Mouse (Mus musculus) hindbrain, embryonic 15.5 days (tissue): Measurements from ENCODE around the gene Dis3l2. TPM values are rescaled to one million over a fixed set of nuclear protein-coding genes. Genes with fewer than 3 reads are reported as not detected.

Source experiments
- ATAC-seq: fragments of 200-750 bp; cut with Nextera tagmentation; 2 replicates; pipeline ENCODE4 v1.8.0; 2017; ENCODE audit warnings: low read depth, moderate number of reproducible peaks, moderate TSS enrichment; ENCODE audit not compliant: low FRiP score
- H3K27ac ChIP-seq: fragments of 300-500 bp; sonication (generic); replicated peaks from 2 replicates; pipeline ENCODE4 v1.5.1; 2015; ENCODE audit warnings: mild to moderate bottlenecking, inconsistent platforms
- H3K27me3 ChIP-seq: fragments of 300-500 bp; sonication (generic); 2 replicates; pipeline ENCODE4 v1.6.1; 2015; ENCODE audit warnings: control low read depth, inconsistent platforms
- H3K36me3 ChIP-seq: fragments of 300-500 bp; sonication (generic); 2 replicates; pipeline ENCODE4 v1.6.1; 2015; ENCODE audit warnings: control low read depth, inconsistent platforms
- H3K4me1 ChIP-seq: fragments of 300-500 bp; sonication (generic); replicated peaks from 2 replicates; pipeline ENCODE4 v1.6.1; 2015; ENCODE audit warnings: control low read depth, inconsistent platforms
- H3K4me2 ChIP-seq: fragments of 300-500 bp; sonication (generic); 2 replicates; pipeline ENCODE4 v1.6.1; 2015; ENCODE audit warnings: moderate library complexity, mild to moderate bottlenecking, inconsistent platforms
- H3K4me3 ChIP-seq: fragments of 300-500 bp; sonication (generic); 2 replicates; pipeline ENCODE4 v1.5.1; 2015; ENCODE audit warnings: mild to moderate bottlenecking, inconsistent platforms
- H3K9ac ChIP-seq: fragments of 300-500 bp; sonication (generic); 2 replicates; pipeline ENCODE4 v1.6.1; 2015; ENCODE audit warnings: inconsistent platforms
- H3K9me3 ChIP-seq: fragments of 300-500 bp; sonication (generic); 2 replicates; pipeline ENCODE4 v1.6.1; 2016; ENCODE audit warnings: control low read depth, inconsistent platforms
- WGBS: fragments of 180-500 bp; shearing (Covaris S2); methylation state at CpG from one replicate; pipeline ENCODE4 v1.1.7; 2015; 5-methylcytosine and 5-hydroxymethylcytosine counted together
- polyA plus RNA-seq: library from polyadenylated mRNA; unstranded; fragments of >200 nt; fragmentation: Nextera tagmentation; extraction: Ambion mirVana; gene quantifications from 2 replicates; pipeline ENCODE4 v1.2.1, GENCODE M21; 2015

Dis3l2 gene
- polyA plus RNA-seq, 1 experiment from 2014 or later, result 38.1 TPM

- no peaks in the 10 kb centered on the region for H3K4me1 ChIP-seq
- WGBS, result 14% methylated on average over 30 of the region's 30 CpGs
- H3K36me3 ChIP-seq, result no peaks in the 10 kb centered on the region
- H3K27ac ChIP-seq, result no peak overlapping the region
- H3K9me3 ChIP-seq, result no peaks in the 10 kb centered on the region
- no peaks in the 10 kb centered on the region for H3K27me3 ChIP-seq
- H3K9ac ChIP-seq, result no peak overlapping the region
- peak overlapping the region; percentile 30 for H3K4me2 ChIP-seq
- ATAC-seq, result peak; percentile 60; the same call in 1 of the 2 replicates
- H3K4me3 ChIP-seq, result no peak overlapping the region
Measured at GRCm38 (mm10) chr1:87098358-87098975, 394.9 kb downstream of the Dis3l2 start.

Other genes starting within 250 kb of the Dis3l2 start
- 1,392 and 1,427 TPM in 2 replicates for gene Ptma, start 177.1 kb upstream of the Dis3l2 start, polyA plus RNA-seq
- gene Pde6d, start 121.2 kb upstream of the Dis3l2 start, polyA plus RNA-seq, result 115 and 122 TPM in 2 replicates
- gene Cops7b, start 120.9 kb upstream of the Dis3l2 start, polyA plus RNA-seq, result 56.5 and 63.9 TPM in 2 replicates
- 18.6 and 24.8 TPM in 2 replicates for gene Nppc, start 33.2 kb upstream of the Dis3l2 start, polyA plus RNA-seq